Mouse (Mus musculus) left cerebral cortex, adult 18-20 months (tissue): ENCODE data around the gene Pfn4. TPM values are rescaled to one million over a fixed set of nuclear protein-coding genes. Genes with fewer than 3 reads are reported as not detected.
"Not testable (repeated sequence)": the region's sequence is repeated elsewhere in the genome, so short reads cannot be mapped to it uniquely, and the experiment has no call there.

Experiments used
- DNase-seq, 2 experiments: peaks; one replicate each; pipeline ENCODE4 v3.0.0; 2021 to 2022; ENCODE audit warnings: low spot score in 2 of 2, mixed read lengths in 1 of 2
- long read RNA-seq, 2 experiments: library from polyadenylated mRNA; stranded (forward); transcript quantifications; one replicate each; pipeline ENCODE4 v2.0.0; 2021
- total RNA-seq, 2 experiments: library from RNA; stranded (reverse); gene quantifications; 2 replicates each; pipeline ENCODE4 v1.2.3; 2021

Pfn4 gene
- total RNA-seq: 10 to 100 TPM; 10.8 to 11.0 TPM
- long read RNA-seq, experiment 1, transcript Pfn4-201 (4 exons, 1,306 nt): major isoform, 12 of 15 reads
- long read RNA-seq, experiment 1, partial matches to known transcripts: 1 of 15 reads
- long read RNA-seq, experiment 1, other reads (novel, unspliced or antisense): 2 of 15 reads
- long read RNA-seq, experiment 2, transcript Pfn4-201 (4 exons, 1,306 nt): major isoform, 10 of 12 reads
- long read RNA-seq, experiment 2, partial matches to known transcripts: 0 of 12 reads
- long read RNA-seq, experiment 2, other reads (novel, unspliced or antisense): 2 of 12 reads

- DNase-seq: peak; percentile 97 to 98
These were observed at the start of gene Pfn4, which contains the start of gene Fam228b for GRCm38 (mm10) chr12:4768492-4769332. Gene Pfn4 (plus strand): TSS chr12:4769022. Gene Fam228b (minus strand): TSS chr12:4769267.

GRCm38 (mm10) chr12:4719066-4719761 lies 49.6 kb upstream of the Pfn4 start:
- DNase-seq: no peak

GRCm38 (mm10) chr12:4719762-4720754 lies 48.8 kb upstream of the Pfn4 start:
- no peak for DNase-seq

- no peak for DNase-seq
These were observed 39.7 kb upstream of the Pfn4 start for GRCm38 (mm10) chr12:4729165-4729564.

GRCm38 (mm10) chr12:4731629-4732028 lies 37.2 kb upstream of the Pfn4 start:
- no peak for DNase-seq

- no peak for DNase-seq
These were observed 36.5 kb upstream of the Pfn4 start for GRCm38 (mm10) chr12:4732332-4732731.

- no peak for DNase-seq
These were observed 30.7 kb upstream of the Pfn4 start, which contains the start of gene Fam228a for GRCm38 (mm10) chr12:4738031-4738576. Gene Fam228a (minus strand): TSS chr12:4738430.

- no peak for DNase-seq
These were observed 28.0 kb upstream of the Pfn4 start for GRCm38 (mm10) chr12:4740823-4741222.

GRCm38 (mm10) chr12:4742183-4742582 lies 26.6 kb upstream of the Pfn4 start:
- DNase-seq: no peak

- DNase-seq: no peak
These were observed 24.3 kb upstream of the Pfn4 start for GRCm38 (mm10) chr12:4744486-4744885.

GRCm38 (mm10) chr12:4754451-4754850 lies 14.4 kb upstream of the Pfn4 start:
- DNase-seq: not testable (repeated sequence)

GRCm38 (mm10) chr12:4757060-4757459 lies 11.8 kb upstream of the Pfn4 start:
- no peak for DNase-seq

GRCm38 (mm10) chr12:4769333-4769723 lies 506 bp downstream of the Pfn4 start:
- no peak for DNase-seq

GRCm38 (mm10) chr12:4774895-4775587 lies 6.2 kb downstream of the Pfn4 start:
- no peak for DNase-seq

GRCm38 (mm10) chr12:4775588-4775949 lies 6.7 kb downstream of the Pfn4 start:
- DNase-seq: no peak

GRCm38 (mm10) chr12:4777734-4778133 lies 8.9 kb downstream of the Pfn4 start:
- no peak for DNase-seq

- no peak for DNase-seq
These were observed 11.4 kb downstream of the Pfn4 start for GRCm38 (mm10) chr12:4780245-4780644.

- no peak for DNase-seq
These were observed 12.4 kb downstream of the Pfn4 start for GRCm38 (mm10) chr12:4781270-4781669.

- DNase-seq: not testable (repeated sequence)
These were observed 13.0 kb downstream of the Pfn4 start for GRCm38 (mm10) chr12:4781725-4782404.
